Mouse (Mus musculus) thymus, postnatal 36 days (tissue): Measurements from ENCODE around the gene Nap1l3.

Experiments used
- DNase-seq, 2 experiments: peaks; one replicate each; pipeline ENCODE4 v3.0.0; 2022; ENCODE audit warnings: mixed read lengths in 2 of 2

Nap1l3 gene

DNA sequence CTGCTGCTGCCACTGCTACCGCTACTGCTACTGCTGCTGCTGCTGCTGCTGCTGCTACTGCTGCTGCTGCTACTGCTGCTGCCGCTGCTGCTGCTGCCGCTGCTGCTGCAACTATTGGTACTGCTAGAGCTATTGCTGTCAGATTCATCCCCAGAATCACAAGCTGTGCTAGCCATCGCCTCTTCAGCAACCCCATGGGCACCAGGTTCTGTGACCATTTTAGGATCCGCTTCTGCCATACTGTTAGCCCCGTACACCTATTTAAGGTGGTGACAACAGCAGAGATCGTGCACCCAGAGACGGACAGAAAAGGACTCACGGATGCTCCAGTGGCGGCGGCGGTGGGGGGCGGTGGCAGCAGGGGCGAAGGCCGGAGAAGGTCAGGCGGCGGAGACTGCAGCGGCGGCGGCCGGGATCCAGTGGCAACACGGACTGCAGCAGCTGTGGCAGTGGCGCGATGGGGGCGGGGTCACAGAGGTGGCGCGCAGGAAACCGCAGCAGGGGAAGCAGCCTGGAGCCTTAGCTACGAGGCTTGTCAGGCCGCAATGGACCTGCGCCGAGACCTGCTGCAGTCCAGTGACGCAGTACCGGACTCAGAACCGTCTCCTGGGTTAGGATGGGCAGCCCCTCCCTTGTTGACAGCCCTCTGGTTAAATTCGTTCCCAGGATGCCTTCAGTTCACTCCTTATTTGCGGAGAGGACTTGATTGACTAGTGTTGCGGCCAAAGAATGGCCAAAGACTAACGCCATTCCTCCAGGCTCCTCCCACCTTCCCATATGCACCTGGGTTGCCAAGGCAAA lies at the start of gene Nap1l3:
Gene Nap1l3 (minus strand): TSS at position 621 of the 801 bp plus-strand sequence.
- peak; percentile 1 to 13 for DNase-seq

GRCm38 (mm10) chrX:122397652-122398051 lies 451 bp upstream of the Nap1l3 start:
- no peak for DNase-seq
